Mouse (Mus musculus) spleen, adult 2 months (tissue): Measurements from ENCODE around the gene Adam1a. TPM values are rescaled to one million over a fixed set of nuclear protein-coding genes. Genes with fewer than 3 reads are reported as not detected.
A peak's percentile ranks its signal among the peaks of the same experiment; 100 is the strongest.

Experiments
- DNase-seq, 2 experiments: peaks; one replicate each; pipeline versions ENCODE4 v3.0.0 to v3.0.0-alpha.2; 2012 to 2021; ENCODE audit warnings: low spot score in 2 of 2, low read depth in 1 of 2
- H3K27ac ChIP-seq: fragments of 200-500 bp; 2 replicates; pipeline ENCODE4 v1.5.1; 2012; ENCODE audit warnings: low read length, inconsistent platforms; ENCODE audit not compliant: insufficient read depth
- H3K27me3 ChIP-seq: fragments of 200-500 bp; 2 replicates; pipeline ENCODE4 v1.6.1; 2012; ENCODE audit warnings: mild to moderate bottlenecking, moderate library complexity, low read length, inconsistent platforms; ENCODE audit not compliant: control insufficient read depth, insufficient read depth
- H3K36me3 ChIP-seq: fragments of 200-500 bp; 2 replicates; pipeline ENCODE4 v1.6.1; 2012; ENCODE audit warnings: mild to moderate bottlenecking, low read length, inconsistent platforms; ENCODE audit not compliant: control insufficient read depth, insufficient read depth
- H3K4me1 ChIP-seq: fragments of 200-500 bp; 2 replicates; pipeline ENCODE4 v1.6.1; 2011; ENCODE audit warnings: inconsistent platforms; ENCODE audit not compliant: control insufficient read depth, insufficient read depth, insufficient read length
- H3K4me3 ChIP-seq: fragments of 200-500 bp; 2 replicates; pipeline ENCODE4 v1.5.1; 2011; ENCODE audit warnings: mild to moderate bottlenecking, inconsistent platforms; ENCODE audit not compliant: insufficient read depth, insufficient read length; ENCODE audit errors: extremely low read depth
- CTCF ChIP-seq: fragments of 200-500 bp; IDR thresholded peaks from 2 replicates; pipeline ENCODE4 v1.5.1; 2011; ENCODE audit warnings: mild to moderate bottlenecking, inconsistent platforms; ENCODE audit not compliant: insufficient read depth, insufficient read length, insufficient replicate concordance; ENCODE audit errors: extremely low read depth
- POLR2A ChIP-seq: fragments of 200-500 bp; IDR thresholded peaks from 2 replicates; pipeline ENCODE4 v1.6.1; 2011; ENCODE audit warnings: low read depth, low read length, inconsistent platforms
- WGBS: fragments of 180-500 bp; shearing (Covaris S2); methylation state at CpG from one replicate; pipeline ENCODE4 v1.1.7; 2018; 5-methylcytosine and 5-hydroxymethylcytosine counted together
- polyA plus RNA-seq: library from polyadenylated mRNA; depleted of rRNA; stranded (reverse); fragments of >200 nt; gene quantifications from 2 replicates; pipeline ENCODE4 v1.2.3, GENCODE M21; 2012

Adam1a gene
- polyA plus RNA-seq, 1 experiment = 2.8 TPM

- WGBS = 91% methylated on average over 8 of the region's 8 CpGs
- peaks cover 12% of the 10 kb centered on the region for H3K36me3 ChIP-seq
These were observed 36.7 kb upstream of the Adam1a start for GRCm38 (mm10) chr5:121581945-121582344.

GRCm38 (mm10) chr5:121576927-121577488 is 31.7 kb upstream of the Adam1a start:
- no peak for DNase-seq
- H3K4me1 ChIP-seq = no peaks in the 10 kb centered on the region

More at GRCm38 (mm10) chr5:121581945-121582344, 36.7 kb upstream of the Adam1a start:
- no peak for DNase-seq
- Histone ChIP-seq H3K27ac (no peak overlapping the region), H3K4me3 (no peak overlapping the region), H3K4me1 (peaks cover 12% of the 10 kb centered on the region; the same call in 1 of the 2 replicates), H3K27me3 (no peaks in the 10 kb centered on the region)
- TF ChIP-seq POLR2A (no peak), CTCF (no peak)

GRCm38 (mm10) chr5:121575867-121576266 is 30.6 kb upstream of the Adam1a start:
- Histone ChIP-seq H3K4me1 (no peaks in the 10 kb centered on the region), H3K36me3 (peaks cover 55% of the 10 kb centered on the region), H3K27me3 (no peaks in the 10 kb centered on the region), H3K27ac (no peak overlapping the region), H3K4me3 (no peak overlapping the region)
- DNase-seq = no peak
- TF ChIP-seq POLR2A = no peak
- no peak for TF ChIP-seq CTCF
- WGBS = 96% methylated on average over 11 of the region's 11 CpGs

More at GRCm38 (mm10) chr5:121576927-121577488, 31.7 kb upstream of the Adam1a start:
- H3K4me3 ChIP-seq = no peak overlapping the region
- H3K36me3 ChIP-seq = peaks cover 45% of the 10 kb centered on the region
- WGBS = 95% methylated on average over 11 of the region's 11 CpGs
- no peak for TF ChIP-seq POLR2A
- TF ChIP-seq CTCF = no peak
- H3K27ac ChIP-seq = no peak overlapping the region
- no peaks in the 10 kb centered on the region for H3K27me3 ChIP-seq

- H3K4me3 ChIP-seq = no peak overlapping the region
- peaks cover 57% of the 10 kb centered on the region for H3K36me3 ChIP-seq
- WGBS = 65% methylated on average over 13 of the region's 13 CpGs
- TF ChIP-seq POLR2A (no peak), CTCF (no peak)
- H3K4me1 ChIP-seq = no peaks in the 10 kb centered on the region
- no peaks in the 10 kb centered on the region for H3K27me3 ChIP-seq
- DNase-seq = peak in 1 of 2 experiments; percentile 35
- no peak overlapping the region for H3K27ac ChIP-seq
These were observed 28.9 kb upstream of the Adam1a start for GRCm38 (mm10) chr5:121574145-121574544.

- no peak for DNase-seq
- Histone ChIP-seq H3K27ac (no peak overlapping the region), H3K4me3 (no peak overlapping the region), H3K36me3 (peaks cover 47% of the 10 kb centered on the region), H3K27me3 (no peaks in the 10 kb centered on the region), H3K4me1 (no peaks in the 10 kb centered on the region)
- WGBS = 93% methylated on average over 1 of the region's 1 CpGs
- TF ChIP-seq POLR2A (no peak), CTCF (no peak)
These were observed 25.5 kb upstream of the Adam1a start for GRCm38 (mm10) chr5:121570787-121571186.

- no peak for DNase-seq
- Histone ChIP-seq H3K27me3 (no peaks in the 10 kb centered on the region), H3K4me3 (no peak overlapping the region), H3K27ac (no peak overlapping the region), H3K36me3 (peaks cover 41% of the 10 kb centered on the region), H3K4me1 (no peaks in the 10 kb centered on the region)
- no peak for TF ChIP-seq CTCF
- no peak for TF ChIP-seq POLR2A
- 87% methylated on average over 9 of the region's 9 CpGs for WGBS
These were observed 24.7 kb upstream of the Adam1a start for GRCm38 (mm10) chr5:121569881-121570420.

- no peaks in the 10 kb centered on the region for H3K27me3 ChIP-seq
- DNase-seq = no peak
- no peak overlapping the region for H3K27ac ChIP-seq
- 91% methylated on average over 16 of the region's 16 CpGs for WGBS
- TF ChIP-seq POLR2A = no peak
- no peak for TF ChIP-seq CTCF
- H3K4me1 ChIP-seq = no peaks in the 10 kb centered on the region; the same call in 1 of the 2 replicates
- no peak overlapping the region for H3K4me3 ChIP-seq
- peaks cover 15% of the 10 kb centered on the region for H3K36me3 ChIP-seq
These were observed 20.9 kb upstream of the Adam1a start for GRCm38 (mm10) chr5:121566035-121566681.
